Mouse (Mus musculus) MEL (cell line): ENCODE measurements around the gene Fgfr2. TPM values are rescaled to one million over a fixed set of nuclear protein-coding genes. Genes with fewer than 3 reads are reported as not detected.

Experiments used
- DNase-seq: peaks from one replicate; pipeline ENCODE4 v3.0.0; 2011; ENCODE audit warnings: low read depth, low spot score
- H3K27ac ChIP-seq: 2 replicates; pipeline ENCODE4 v1.5.1; 2012; ENCODE audit warnings: low read depth, mild to moderate bottlenecking, control low read depth, low read length, moderate library complexity; ENCODE audit not compliant: control insufficient read depth
- H3K27me3 ChIP-seq, 2 experiments: fragments of 150-350 bp in 1 of 2; sonication (generic) in 1 of 2; 2 replicates each; pipeline ENCODE4 v1.6.1; 2012; ENCODE audit warnings: low read length in 2 of 2, mild to moderate bottlenecking in 2 of 2, improper control_type of control experiment in 1 of 2, moderate library complexity in 1 of 2; ENCODE audit not compliant: insufficient read depth in 2 of 2, control insufficient read depth in 1 of 2
- H3K36me3 ChIP-seq, 2 experiments: 2 replicates each; pipeline ENCODE4 v1.6.1; 2012 to 2014; ENCODE audit warnings: low read length in 2 of 2, improper control_type of control experiment in 1 of 2, inconsistent platforms in 1 of 2, mild to moderate bottlenecking in 1 of 2; ENCODE audit not compliant: insufficient read depth in 2 of 2, control insufficient read depth in 1 of 2
- H3K4me1 ChIP-seq, 2 experiments: fragments of 150-350 bp in 1 of 2; sonication (generic) in 1 of 2; 2 replicates each; pipeline ENCODE4 v1.6.1; 2012; ENCODE audit warnings: low read length in 2 of 2, improper control_type of control experiment in 1 of 2, mild to moderate bottlenecking in 1 of 2; ENCODE audit not compliant: insufficient read depth in 2 of 2, control insufficient read depth in 1 of 2
- H3K4me3 ChIP-seq, 2 experiments: fragments of 150-350 bp in 1 of 2; sonication (generic) in 1 of 2; 2 replicates each; pipeline ENCODE4 v1.5.1; 2012; ENCODE audit warnings: low read depth in 2 of 2, low read length in 2 of 2, mild to moderate bottlenecking in 2 of 2, moderate library complexity in 2 of 2, control low read depth in 1 of 2, improper control_type of control experiment in 1 of 2; ENCODE audit not compliant: control insufficient read depth in 1 of 2, insufficient read depth in 1 of 2
- H3K79me2 ChIP-seq: 2 replicates; pipeline ENCODE4 v1.6.1; 2012; ENCODE audit warnings: mild to moderate bottlenecking, low read length, moderate library complexity; ENCODE audit not compliant: control insufficient read depth, poor library complexity, insufficient read depth
- H3K9ac ChIP-seq: 2 replicates; pipeline ENCODE4 v1.6.1; 2012; ENCODE audit warnings: low read depth, mild to moderate bottlenecking, control low read depth, low read length, moderate library complexity; ENCODE audit not compliant: control insufficient read depth, poor library complexity, severe bottlenecking
- H3K9me3 ChIP-seq: fragments of 150-350 bp; sonication (generic); replicated peaks from 2 replicates; pipeline ENCODE4 v1.6.1; 2012; ENCODE audit warnings: mild to moderate bottlenecking, low read length, improper control_type of control experiment, moderate library complexity; ENCODE audit not compliant: insufficient read depth
- CHD1 ChIP-seq: IDR thresholded peaks from 2 replicates; pipeline ENCODE4 v1.6.1; 2012; ENCODE audit warnings: low read depth, mild to moderate bottlenecking, inconsistent platforms, low read length, improper control_type of control experiment
- CTCF ChIP-seq, 3 experiments: IDR thresholded peaks in 2 of 3; conservative IDR thresholded peaks in 1 of 3; 2 replicates each; pipeline ENCODE4 v1.5.1; 2011 to 2012; ENCODE audit warnings: low read length in 3 of 3, low read depth in 2 of 3, mild to moderate bottlenecking in 2 of 3, improper control_type of control experiment in 1 of 3, inconsistent platforms in 1 of 3, mixed read lengths in 1 of 3, moderate library complexity in 1 of 3; ENCODE audit not compliant: control insufficient read depth in 1 of 3, insufficient read depth in 1 of 3, poor library complexity in 1 of 3, severe bottlenecking in 1 of 3
- E2F4 ChIP-seq: IDR thresholded peaks from 2 replicates; pipeline ENCODE4 v1.6.1; 2011; ENCODE audit warnings: low read depth, low read length, improper control_type of control experiment, borderline replicate concordance
- EP300 ChIP-seq, 2 experiments: IDR thresholded peaks; 2 replicates each; pipeline ENCODE4 v1.6.1; 2011; ENCODE audit warnings: improper control_type of control experiment in 2 of 2, low read length in 2 of 2, low read depth in 1 of 2, mild to moderate bottlenecking in 1 of 2
- HCFC1 ChIP-seq: IDR thresholded peaks from 2 replicates; pipeline ENCODE4 v1.6.1; 2012; ENCODE audit warnings: low read depth, mild to moderate bottlenecking, inconsistent platforms, low read length, improper control_type of control experiment, moderate library complexity
- JUND ChIP-seq: IDR thresholded peaks from 2 replicates; pipeline ENCODE4 v1.6.1; 2011; ENCODE audit warnings: low read depth, mild to moderate bottlenecking, improper control_type of control experiment, low read length
- KAT2A ChIP-seq: conservative IDR thresholded peaks from 2 replicates; pipeline ENCODE4 v1.6.1; 2012; ENCODE audit warnings: low read depth, low read length, improper control_type of control experiment, inconsistent platforms
- MAX ChIP-seq: IDR thresholded peaks from 2 replicates; pipeline ENCODE4 v1.6.1; 2011; ENCODE audit warnings: low read length, improper control_type of control experiment
- MAZ ChIP-seq: IDR thresholded peaks from 2 replicates; pipeline ENCODE4 v1.6.1; 2012; ENCODE audit warnings: low read depth, mild to moderate bottlenecking, inconsistent platforms, low read length, improper control_type of control experiment
- MEF2A ChIP-seq: IDR thresholded peaks from 2 replicates; pipeline ENCODE4 v1.6.1; 2014; ENCODE audit warnings: low read depth, mild to moderate bottlenecking, inconsistent platforms, low read length, improper control_type of control experiment; ENCODE audit not compliant: poor library complexity, insufficient replicate concordance, severe bottlenecking; ENCODE audit errors: extremely low read depth
- MXI1 ChIP-seq: IDR thresholded peaks from 2 replicates; pipeline ENCODE4 v1.6.1; 2011; ENCODE audit warnings: mild to moderate bottlenecking, low read depth, low read length, improper control_type of control experiment
- MYC ChIP-seq: IDR thresholded peaks from 2 replicates; pipeline ENCODE4 v1.6.1; 2011; ENCODE audit warnings: low read depth, mild to moderate bottlenecking, low read length, improper control_type of control experiment, moderate library complexity
- NRF1 ChIP-seq: IDR thresholded peaks from 2 replicates; pipeline ENCODE4 v1.6.1; 2014; ENCODE audit warnings: low read depth, mild to moderate bottlenecking, inconsistent platforms, low read length, improper control_type of control experiment, moderate library complexity; ENCODE audit not compliant: poor library complexity, insufficient read depth, severe bottlenecking
- POLR2A ChIP-seq, 2 experiments: IDR thresholded peaks; 2 replicates each; pipeline ENCODE4 v1.6.1; 2011 to 2012; ENCODE audit warnings: low read length in 2 of 2, mild to moderate bottlenecking in 2 of 2, control low read depth in 1 of 2, improper control_type of control experiment in 1 of 2, low read depth in 1 of 2, moderate library complexity in 1 of 2; ENCODE audit not compliant: control insufficient read depth in 1 of 2, insufficient read depth in 1 of 2, poor library complexity in 1 of 2
- POLR2AphosphoS5 ChIP-seq: IDR thresholded peaks from 2 replicates; pipeline ENCODE4 v1.6.1; 2012; ENCODE audit warnings: low read depth, borderline replicate concordance, mild to moderate bottlenecking, inconsistent platforms, low read length, moderate library complexity, mixed read lengths
- TAL1 ChIP-seq: IDR thresholded peaks from 2 replicates; pipeline ENCODE4 v1.6.1; 2012; ENCODE audit warnings: mild to moderate bottlenecking, inconsistent platforms, low read length, moderate library complexity, mixed read lengths
- TCF12 ChIP-seq: IDR thresholded peaks from 2 replicates; pipeline ENCODE4 v1.6.1; 2014; ENCODE audit warnings: low read depth, mild to moderate bottlenecking, inconsistent platforms, low read length, improper control_type of control experiment, moderate library complexity
- UBTF ChIP-seq: IDR thresholded peaks from 2 replicates; pipeline ENCODE4 v1.6.1; 2012; ENCODE audit warnings: low read depth, mild to moderate bottlenecking, inconsistent platforms, low read length, improper control_type of control experiment, moderate library complexity, borderline replicate concordance; ENCODE audit not compliant: insufficient read depth
- USF1 ChIP-seq: IDR thresholded peaks from 2 replicates; pipeline ENCODE4 v1.6.1; 2014; ENCODE audit warnings: low read depth, mild to moderate bottlenecking, inconsistent platforms, low read length, improper control_type of control experiment, moderate library complexity
- USF2 ChIP-seq, 2 experiments: IDR thresholded peaks; 2 replicates each; pipeline ENCODE4 v1.6.1; 2011 to 2012; ENCODE audit warnings: improper control_type of control experiment in 2 of 2, low read length in 2 of 2, borderline replicate concordance in 1 of 2, inconsistent platforms in 1 of 2, low read depth in 1 of 2, mild to moderate bottlenecking in 1 of 2; ENCODE audit not compliant: insufficient read depth in 1 of 2
- ZNF384 ChIP-seq: IDR thresholded peaks from 2 replicates; pipeline ENCODE4 v1.6.1; 2012; ENCODE audit warnings: low read depth, mild to moderate bottlenecking, inconsistent platforms, low read length, improper control_type of control experiment
- polyA plus RNA-seq, 2 experiments: library from polyadenylated mRNA; stranded (reverse) in 1 of 2; unstranded in 1 of 2; fragments of >175 nt in 1 of 2; fragments of >200 nt in 1 of 2; gene quantifications; 2 replicates each; pipeline versions ENCODE4 v1.2.1 to v1.2.4; 2012; ENCODE audit warnings: low replicate concordance in 2 of 2, low read depth in 1 of 2; ENCODE audit not compliant: insufficient read length in 2 of 2, insufficient read depth in 1 of 2, missing spikeins in 1 of 2
- total RNA-seq: library from RNA; depleted of rRNA; stranded (reverse); fragments of 300-350 nt; gene quantifications from 2 replicates; pipeline ENCODE4 v1.2.3, GENCODE M21; 2012

The Fgfr2 gene
- total and polyA plus RNA-seq, 3 experiments = not detected

DNA sequence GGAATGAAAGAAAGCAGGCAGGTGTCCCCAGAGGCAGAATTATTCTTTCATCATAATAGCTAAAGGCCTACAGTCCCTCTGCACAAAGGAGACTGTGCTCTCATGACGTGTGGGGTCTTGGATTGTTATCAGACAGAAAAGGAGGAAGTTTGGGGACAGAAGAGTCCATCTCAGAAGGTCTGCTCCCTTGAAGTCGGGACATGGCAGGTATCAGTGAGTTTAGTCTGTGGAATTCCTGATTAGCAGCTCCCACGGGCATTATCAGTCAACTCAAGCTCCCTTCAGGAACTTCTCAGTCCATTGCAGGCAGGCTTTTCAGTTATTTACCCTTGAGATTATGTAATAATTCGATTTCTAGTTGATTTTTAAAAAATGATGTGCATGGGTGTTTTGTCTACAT lies 2559.3 kb downstream of the Fgfr2 start:
- peak; percentile 55 for DNase-seq
- H3K27me3 ChIP-seq = no peaks in the 10 kb centered on the region
- peaks cover 0 to 36% of the 10 kb centered on the region in 2 experiments; a peak in 2 of 4 replicates for H3K36me3 ChIP-seq
- no peaks in the 10 kb centered on the region for H3K79me2 ChIP-seq
- H3K4me1 ChIP-seq = peaks cover 19 to 46% of the 10 kb centered on the region in 2 experiments
- no peaks in the 10 kb centered on the region for H3K9me3 ChIP-seq
- no peak overlapping the region for H3K4me3 ChIP-seq
- peak overlapping the region; percentile 27 for H3K27ac ChIP-seq
- H3K9ac ChIP-seq = no peak overlapping the region
- TF ChIP-seq EP300 (IDR thresholded peaks at IDR 0.05; ENCODE audit: low read depth in 1 of 2, low read length in 2 of 2) (peak; percentile 58 to 74; a peak in 3 of 4 replicates), MEF2A (no peak), TCF12 (peak; percentile 38; the same call in 1 of the 2 replicates), MXI1 (no peak), TAL1 (no peak), NRF1 (no peak)

DNA sequence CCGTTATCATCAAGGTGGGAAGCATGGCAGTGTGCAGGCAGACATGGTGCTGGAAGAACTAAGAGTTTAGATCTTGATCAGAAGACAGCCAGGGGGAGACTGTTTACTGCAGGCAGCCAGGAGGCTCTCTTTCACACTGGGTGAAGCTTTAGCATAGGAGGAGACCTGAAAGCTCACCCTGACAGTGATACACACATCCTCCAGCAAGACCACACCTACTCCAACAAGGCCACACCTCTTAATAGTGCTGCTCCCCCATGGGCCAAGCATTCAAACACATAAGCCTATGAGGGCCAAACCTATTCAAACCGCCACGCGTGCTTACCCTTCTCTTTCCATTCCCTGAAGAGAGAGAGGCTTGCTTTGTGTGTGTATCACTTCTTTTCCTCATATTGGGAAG lies 2559.9 kb downstream of the Fgfr2 start:
- Histone ChIP-seq H3K36me3 (peaks cover 0 to 36% of the 10 kb centered on the region in 2 experiments; a peak in 2 of 4 replicates), H3K4me3 (no peak overlapping the region), H3K9ac (no peak overlapping the region), H3K9me3 (no peaks in the 10 kb centered on the region), H3K27me3 (no peaks in the 10 kb centered on the region), H3K79me2 (no peaks in the 10 kb centered on the region), H3K27ac (no peak overlapping the region), H3K4me1 (peaks cover 19 to 46% of the 10 kb centered on the region in 2 experiments)
- no peak for TF ChIP-seq KAT2A
- TF ChIP-seq CTCF (IDR thresholded peaks at IDR 0.05 in 2 of 3, conservative IDR thresholded peaks at IDR 0.05 in 1 of 3; ENCODE audit: control insufficient read depth in 1 of 3, insufficient read depth in 1 of 3, low read depth in 2 of 3, low read length in 3 of 3, poor library complexity in 1 of 3, severe bottlenecking in 1 of 3) = no peak
- TF ChIP-seq HCFC1 = no peak
- TF ChIP-seq CHD1 = no peak
- no peak for TF ChIP-seq MAX
- no peak for TF ChIP-seq MAZ
- TF ChIP-seq USF2 (IDR thresholded peaks at IDR 0.05; ENCODE audit: borderline replicate concordance in 1 of 2, insufficient read depth in 1 of 2, low read depth in 1 of 2, low read length in 2 of 2) = no peak
- TF ChIP-seq JUND = no peak
- no peak for TF ChIP-seq TAL1
- no peak for TF ChIP-seq POLR2A (IDR thresholded peaks at IDR 0.05; ENCODE audit: control insufficient read depth in 1 of 2, insufficient read depth in 1 of 2, low read depth in 1 of 2, low read length in 2 of 2, poor library complexity in 1 of 2)
- TF ChIP-seq USF1 = no peak
- no peak for TF ChIP-seq MYC
- no peak for TF ChIP-seq E2F4
- no peak for TF ChIP-seq ZNF384
- TF ChIP-seq UBTF = no peak
- TF ChIP-seq POLR2AphosphoS5 = no peak
- TF ChIP-seq EP300 (IDR thresholded peaks at IDR 0.05; ENCODE audit: low read depth in 1 of 2, low read length in 2 of 2) = no peak
- peak; percentile 41 for DNase-seq
